Mouse (Mus musculus) megakaryocyte progenitor cell, adult 5-6 weeks (primary cell): ENCODE results near the gene Cap1. TPM values are rescaled to one million over a fixed set of nuclear protein-coding genes. Genes with fewer than 3 reads are reported as not detected.
A peak's percentile ranks its signal among the peaks of the same experiment; 100 is the strongest.

ENCODE experiments used
- ATAC-seq: replicated peaks from 2 replicates; pipeline ENCODE4 v1.8.0; 2016; ENCODE audit warnings: mild to moderate bottlenecking, moderate TSS enrichment, inconsistent platforms; ENCODE audit not compliant: poor library complexity
- total RNA-seq, 2 experiments: library from RNA; stranded (forward) in 1 of 2; stranded (reverse) in 1 of 2; fragments of 157-497, 149-512 nt in 1 of 2; fragments of 200-1000 nt in 1 of 2; gene quantifications; 2 replicates each; pipeline versions ENCODE4 v1.2.3 to v1.2.4; 2015 to 2017

The Cap1 gene
- total RNA-seq (2015) (125 and 140 TPM in 2 replicates), total RNA-seq (2017) (169 and 175 TPM in 2 replicates)

DNA sequence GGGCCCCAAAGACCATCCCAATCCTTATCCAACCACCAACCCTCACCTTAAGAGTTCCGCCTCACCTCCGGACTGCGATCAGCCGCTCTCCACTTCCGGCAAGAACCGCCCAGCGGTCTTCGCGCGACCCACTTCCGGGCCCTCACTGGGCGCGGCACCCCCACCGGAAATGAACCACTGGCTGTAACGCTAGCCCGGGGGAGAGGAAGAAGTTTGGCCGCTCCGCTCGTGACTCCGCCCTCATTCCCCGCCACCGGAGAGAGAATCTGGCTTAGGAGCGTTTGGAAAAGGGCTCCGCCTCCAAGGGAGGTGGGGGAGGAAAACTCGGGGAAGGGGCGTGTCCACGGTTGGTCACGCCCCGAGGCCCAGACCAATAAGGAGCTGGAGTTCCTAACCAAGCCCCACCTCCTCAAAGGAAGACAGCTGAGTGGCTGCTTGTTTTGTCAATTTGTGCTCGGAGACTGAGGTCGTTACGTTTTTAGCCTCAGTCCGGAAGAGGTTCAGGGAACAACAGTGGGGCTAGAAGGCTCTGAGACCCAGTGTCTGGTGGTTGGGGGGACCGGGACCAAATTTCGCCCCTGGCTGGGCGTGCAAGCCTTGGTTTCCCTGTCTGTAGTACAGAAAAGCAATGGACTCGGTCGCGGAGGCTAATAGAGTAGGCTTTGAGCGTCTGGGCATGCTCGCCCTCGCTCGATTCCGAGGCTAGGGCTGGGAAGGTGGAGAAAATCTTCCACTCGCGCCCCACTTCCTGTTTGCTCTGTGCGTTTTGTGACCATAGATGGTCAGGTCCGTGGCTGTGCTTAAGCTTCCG lies at the start of gene Cap1:
Gene Cap1 (minus strand): TSS at position 289 of the 811 bp plus-strand sequence.
- ATAC-seq = peak; percentile 73

DNA sequence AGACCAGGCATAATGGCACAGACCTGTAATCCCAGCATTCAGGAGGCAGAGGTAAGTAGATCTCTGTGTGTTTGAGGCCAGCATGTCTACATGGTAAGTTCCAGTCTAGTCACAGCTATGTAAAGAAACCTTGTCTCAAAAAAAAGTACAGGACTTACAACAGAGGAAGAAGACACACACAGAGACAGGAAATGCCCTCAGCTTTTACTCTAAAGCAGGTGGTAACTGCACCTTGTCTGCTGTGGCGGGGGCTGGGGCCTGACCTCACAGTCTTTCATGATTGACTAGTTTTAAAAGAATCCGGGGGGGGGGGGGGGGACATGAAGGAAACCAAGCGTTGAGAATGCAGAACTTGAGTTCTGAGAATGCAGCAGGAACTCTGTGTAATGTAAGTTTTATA lies 48.0 kb upstream of the Cap1 start:
- no peak; the same call in 1 of the 2 replicates for ATAC-seq

DNA sequence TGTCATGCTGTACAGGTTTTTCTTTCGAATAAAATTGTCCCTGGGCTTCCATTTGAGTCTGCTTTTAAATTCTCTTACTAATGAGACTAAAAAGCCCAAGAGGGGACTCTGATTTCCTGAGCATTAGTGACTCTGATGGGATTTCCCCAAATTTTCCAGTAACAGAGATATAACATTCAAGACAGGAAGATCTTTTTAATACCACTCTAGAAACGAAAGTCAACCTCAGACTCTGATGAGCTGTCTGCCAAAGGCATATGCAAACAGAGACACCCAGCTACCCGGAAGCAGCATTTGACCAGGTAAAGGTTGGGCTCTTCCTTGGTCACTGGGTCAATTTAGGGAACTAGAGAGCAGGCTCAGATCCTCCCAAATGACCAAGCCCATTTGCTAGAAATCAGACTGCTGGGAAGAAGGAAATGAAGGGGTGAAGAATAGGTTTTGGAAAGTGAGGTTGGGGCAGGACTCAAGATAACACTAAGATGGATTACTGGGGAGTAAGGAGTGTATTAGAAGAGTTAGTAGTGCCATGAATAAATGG lies 47.3 kb upstream of the Cap1 start:
- no peak for ATAC-seq

DNA sequence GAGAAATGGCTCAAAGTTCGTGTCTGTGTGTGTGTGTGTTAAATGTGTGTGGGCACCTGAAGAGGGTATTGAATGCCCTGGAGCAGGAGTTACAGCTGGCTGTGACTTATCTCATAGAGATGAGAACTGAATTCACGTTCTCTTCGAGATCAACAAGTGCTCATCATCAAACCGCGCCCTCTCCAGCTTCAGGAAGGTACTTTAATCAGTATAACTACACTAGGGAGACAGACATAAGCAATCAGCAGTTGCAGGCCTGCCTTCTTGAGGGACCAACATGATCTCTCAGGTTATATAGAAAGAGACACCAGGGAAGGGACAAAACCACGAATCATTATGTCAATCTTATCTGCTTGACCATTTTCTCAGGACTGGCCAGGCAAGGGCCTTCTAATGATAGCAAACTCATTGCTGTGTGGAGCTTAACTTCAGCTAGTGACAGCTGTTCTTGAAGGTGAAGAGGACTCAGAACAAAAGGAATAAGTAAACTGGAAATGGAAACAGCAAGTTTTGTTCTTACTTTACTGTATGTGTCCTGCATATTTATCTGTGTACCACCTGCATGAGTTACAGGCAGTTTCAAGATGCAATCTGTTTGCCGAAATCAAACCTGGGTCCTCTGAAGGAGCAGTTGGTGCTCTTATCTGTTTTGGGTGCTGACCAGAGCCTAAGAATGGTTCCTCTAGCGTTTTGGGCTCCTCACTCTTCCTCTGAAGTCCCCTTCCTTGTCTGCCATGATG lies 46.6 kb upstream of the Cap1 start:
- 0 out of 2 replicates have a peak, but pooled peaks have one; percentile 21 for ATAC-seq

DNA sequence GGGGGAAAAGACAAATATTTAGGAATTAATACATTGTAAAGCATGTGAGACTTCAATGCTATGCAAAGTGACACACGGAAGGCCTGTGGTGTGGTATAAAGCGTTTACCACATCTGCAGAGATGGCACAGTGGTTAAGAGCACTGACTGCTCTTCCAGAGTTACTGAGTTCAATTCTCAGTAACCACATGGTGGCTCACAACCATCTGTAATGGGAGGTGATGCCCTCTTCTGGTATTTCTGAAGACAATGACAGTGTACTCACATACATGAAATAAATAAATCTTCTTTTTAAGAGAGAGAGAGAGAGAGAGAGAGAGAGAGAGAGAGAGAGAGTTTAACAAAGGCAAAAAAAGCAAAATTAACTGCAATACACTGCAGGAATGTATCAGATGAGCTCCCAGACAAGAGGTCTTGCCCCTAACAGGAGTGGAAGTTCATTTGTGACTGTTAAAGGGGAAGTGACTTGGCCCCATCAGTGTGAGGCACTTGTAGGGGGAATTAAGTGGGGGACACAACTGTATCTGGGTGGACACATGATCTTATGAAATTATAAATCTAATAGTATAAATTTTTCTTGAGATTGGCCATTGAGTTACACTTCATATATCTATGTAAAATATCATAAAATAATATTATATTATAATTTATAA lies 45.2 kb upstream of the Cap1 start:
- ATAC-seq = peak; percentile 54; the same call in 1 of the 2 replicates

DNA sequence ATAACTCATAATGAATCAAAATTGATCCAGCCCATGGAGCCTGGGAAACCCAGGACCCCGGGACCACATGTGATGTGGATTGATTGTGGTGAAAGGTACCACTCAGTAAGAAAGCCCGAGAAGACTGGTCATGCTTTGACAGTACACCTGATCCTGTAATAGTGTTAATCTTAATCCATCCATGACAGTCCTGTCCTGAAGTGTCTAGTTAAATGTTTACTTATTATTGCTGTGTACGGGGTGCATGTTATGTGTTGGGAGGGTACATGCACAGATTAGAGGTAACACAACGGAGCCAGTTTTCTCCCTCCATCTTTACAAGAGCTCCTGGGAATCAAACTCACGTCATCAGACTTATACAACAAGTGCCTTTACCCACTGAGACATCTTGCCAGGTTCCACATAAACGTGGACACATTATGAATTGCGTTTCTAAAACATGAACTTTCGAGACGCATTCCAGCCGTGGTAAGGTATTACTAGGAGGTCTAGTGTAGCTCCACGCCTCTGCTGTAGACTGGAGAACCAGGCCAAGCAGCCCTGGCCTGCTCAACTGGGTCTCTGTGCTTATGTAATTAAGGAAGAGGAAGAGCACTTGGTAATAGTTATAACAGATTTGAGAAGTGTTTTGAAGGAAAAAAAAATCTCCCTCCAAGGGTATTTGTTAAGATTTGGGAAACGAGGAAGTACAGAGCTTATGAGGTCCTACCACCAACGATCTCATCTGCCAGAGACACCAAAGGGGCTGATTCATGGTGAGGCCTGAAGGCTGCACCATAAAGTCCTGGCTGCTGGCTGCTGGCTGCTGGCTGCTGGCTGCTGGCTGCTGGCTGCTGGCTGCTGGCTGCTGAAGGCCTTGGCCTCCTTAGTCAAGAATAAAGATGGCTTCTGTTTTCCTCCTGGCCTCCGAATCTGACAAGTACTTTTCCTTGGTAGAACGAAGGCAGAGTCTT lies 37.8 kb upstream of the Cap1 start:
- ATAC-seq = peak; percentile 76

DNA sequence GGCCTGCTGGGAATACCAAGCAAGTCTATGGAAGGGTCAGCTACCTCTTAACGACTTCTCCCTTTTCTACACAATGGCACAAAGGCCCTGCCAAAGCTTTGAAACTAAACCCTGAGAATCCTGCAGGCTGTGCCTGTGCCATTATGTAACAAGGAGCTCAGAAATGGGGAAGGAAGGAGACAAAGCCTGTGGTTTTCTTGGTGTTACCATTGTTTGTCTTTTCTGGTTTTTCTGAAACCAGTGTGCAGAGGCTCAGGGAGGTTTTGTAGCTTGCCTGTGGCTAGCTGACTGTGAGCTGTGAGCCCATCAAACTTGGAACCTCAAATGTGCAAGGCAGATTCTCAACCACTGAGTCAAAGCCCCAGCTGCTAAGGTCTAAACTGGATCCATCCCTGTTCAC lies 37.0 kb upstream of the Cap1 start:
- peak; percentile 83 for ATAC-seq

DNA sequence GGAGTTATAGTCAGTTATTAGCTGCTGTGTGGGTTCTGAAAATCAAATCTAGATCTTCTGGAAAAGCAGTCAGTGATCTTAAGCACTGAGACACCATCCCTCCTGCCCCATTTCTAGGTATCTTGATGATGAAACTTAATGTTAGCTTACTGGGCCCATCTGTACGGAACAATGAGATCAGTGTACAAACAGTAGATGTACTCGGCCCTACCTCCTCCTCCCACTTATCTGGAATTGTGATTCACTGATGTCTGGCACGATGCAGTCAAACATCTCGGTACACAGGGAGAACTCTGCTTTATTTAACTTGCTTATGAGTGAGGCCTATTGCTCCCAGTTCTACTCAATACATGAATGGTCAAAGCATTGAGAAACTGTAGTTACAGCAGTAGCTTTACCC lies 30.1 kb upstream of the Cap1 start:
- ATAC-seq = no peak

DNA sequence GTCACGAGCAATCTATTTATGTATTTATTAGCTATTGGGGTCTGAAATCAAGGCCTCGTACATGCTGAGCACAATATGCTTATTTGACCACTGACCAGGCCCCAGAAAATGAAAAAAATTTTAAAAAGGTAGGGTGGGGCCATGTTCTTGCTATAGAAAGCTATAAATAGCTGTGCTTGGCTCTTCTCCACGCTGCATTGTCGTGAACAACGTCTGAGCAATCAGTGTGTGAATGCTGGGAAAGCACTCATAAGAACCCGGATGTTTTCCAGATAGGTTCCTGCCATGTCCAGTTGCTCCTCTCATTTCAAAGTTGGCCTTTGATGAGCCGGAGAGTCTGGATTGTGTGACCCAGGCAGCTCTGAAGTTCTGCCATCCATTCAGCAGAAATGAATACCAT lies 28.3 kb upstream of the Cap1 start:
- no peak for ATAC-seq

DNA sequence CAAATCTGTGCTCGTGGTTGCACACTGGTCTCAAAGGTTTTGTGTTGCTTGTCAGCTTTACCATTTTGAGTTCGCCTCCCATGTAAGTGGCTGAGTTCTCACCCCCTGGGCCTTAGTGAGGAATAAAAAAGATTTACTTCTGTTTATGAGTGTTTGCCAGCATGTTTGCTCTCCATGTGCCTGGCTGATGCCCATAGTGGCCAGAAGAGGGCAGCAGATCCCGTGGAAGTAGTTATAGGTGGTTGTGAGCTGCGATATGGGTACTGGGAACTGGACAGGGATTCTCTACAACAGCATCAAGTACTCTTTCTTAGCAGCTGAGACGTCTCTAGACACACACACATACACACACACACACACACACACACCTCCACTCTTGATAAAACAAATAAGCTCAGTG lies 26.8 kb upstream of the Cap1 start:
- ATAC-seq = peak; percentile 65

DNA sequence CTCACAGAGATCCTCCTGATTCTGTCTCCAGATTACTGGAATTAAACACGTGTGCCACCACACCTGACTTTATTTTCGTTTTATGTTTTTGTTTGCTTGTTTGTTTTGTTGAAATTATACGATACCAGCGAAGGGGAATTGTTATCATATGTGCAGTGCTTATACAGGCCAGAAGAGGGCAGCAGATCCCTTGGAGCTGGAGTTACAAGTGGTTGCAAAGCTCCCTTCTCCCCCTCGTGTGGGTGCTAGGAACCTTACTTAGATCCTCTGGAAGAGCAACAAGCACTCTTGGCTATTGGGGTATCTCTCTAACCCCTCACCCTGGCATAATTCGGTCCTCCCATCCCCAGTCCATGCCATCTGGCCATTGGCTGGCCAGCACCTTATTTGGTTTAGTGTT lies 24.7 kb upstream of the Cap1 start:
- peak; percentile 80 for ATAC-seq

DNA sequence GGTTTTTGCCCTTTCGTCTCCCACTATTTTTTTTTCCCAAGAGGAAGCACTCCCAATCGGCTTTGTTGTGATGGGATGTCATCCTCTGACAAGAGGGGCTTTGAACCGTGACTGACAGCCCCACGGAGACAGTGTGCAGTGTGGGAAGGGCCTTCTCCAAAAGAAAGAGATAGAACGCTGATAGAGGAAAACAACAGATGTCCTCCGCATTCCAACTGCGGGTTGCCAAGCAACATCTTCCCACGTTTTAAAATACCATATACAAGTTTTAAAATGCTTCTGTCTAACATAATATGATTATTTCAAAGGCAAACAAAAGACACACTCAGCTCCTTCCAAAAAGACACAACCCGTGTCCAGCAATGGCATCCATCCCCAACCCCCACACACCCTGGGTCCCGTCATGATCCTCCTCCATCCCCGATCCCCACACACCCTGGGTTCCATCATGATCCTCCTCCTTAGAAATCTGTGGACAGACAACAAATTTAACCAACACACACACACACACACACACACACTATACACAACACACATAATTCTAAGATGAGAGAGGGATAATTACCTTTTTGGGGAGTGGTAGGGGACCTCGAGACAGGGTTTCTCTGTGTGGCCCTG lies 23.8 kb upstream of the Cap1 start:
- ATAC-seq = no peak

DNA sequence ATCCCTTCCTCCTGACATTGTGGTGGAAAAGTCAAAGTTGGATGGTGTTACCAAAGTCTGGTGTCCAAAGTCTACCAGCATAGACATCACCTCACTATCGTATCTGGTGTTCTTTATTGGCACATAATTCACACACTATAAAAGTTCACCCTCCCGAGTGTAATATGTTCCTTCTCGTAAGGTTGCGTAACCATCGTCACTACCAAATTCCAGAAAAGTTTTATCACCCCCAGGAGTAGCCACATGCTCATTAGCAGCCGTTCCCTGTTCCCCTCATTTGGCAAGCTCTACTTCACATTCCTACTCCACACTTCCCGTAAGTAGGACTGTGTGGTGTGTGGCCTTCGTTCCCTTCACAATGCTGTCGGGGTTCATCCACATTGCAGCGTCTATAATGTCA lies 19.5 kb upstream of the Cap1 start:
- ATAC-seq = no peak

DNA sequence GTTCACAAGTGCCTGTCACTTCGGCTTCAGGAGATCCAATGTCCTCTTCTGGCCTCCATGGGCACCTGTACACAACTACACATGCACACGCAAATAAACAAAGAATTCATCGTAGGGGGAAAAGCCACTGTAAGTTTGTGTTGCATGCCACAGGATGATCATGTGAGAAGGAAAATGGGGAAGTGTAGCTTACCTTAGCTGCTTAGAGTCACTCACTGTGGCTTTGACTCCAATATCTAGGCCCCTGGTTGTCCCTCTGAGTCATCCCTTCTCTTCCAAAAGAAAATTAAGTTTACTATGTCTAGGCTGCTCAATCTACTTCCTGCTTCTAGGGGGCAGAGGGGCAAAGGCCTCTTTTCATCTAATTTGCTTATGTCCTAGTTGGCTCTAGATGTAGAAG lies 17.9 kb upstream of the Cap1 start:
- peak; percentile 76 for ATAC-seq

DNA sequence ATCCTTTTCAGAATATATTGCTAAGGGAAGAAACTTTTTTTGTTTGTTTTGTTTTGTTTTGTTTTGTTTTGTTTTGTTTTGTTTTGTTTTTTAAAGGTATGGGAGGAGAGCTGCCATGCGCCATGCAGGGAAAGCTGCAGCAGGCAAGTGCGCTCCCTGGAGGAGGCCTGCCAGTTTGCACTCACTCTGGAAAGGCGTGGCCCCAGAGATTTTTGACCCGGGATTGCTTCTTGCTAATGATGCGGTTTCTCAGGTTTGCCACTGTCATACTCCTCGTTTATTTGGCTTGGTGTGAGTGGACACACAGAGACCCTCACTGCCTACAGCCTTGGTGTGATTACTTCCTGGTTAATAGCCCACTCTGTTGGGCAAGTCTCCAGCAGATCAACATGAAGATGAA lies 16.3 kb upstream of the Cap1 start:
- peak; percentile 59 for ATAC-seq

DNA sequence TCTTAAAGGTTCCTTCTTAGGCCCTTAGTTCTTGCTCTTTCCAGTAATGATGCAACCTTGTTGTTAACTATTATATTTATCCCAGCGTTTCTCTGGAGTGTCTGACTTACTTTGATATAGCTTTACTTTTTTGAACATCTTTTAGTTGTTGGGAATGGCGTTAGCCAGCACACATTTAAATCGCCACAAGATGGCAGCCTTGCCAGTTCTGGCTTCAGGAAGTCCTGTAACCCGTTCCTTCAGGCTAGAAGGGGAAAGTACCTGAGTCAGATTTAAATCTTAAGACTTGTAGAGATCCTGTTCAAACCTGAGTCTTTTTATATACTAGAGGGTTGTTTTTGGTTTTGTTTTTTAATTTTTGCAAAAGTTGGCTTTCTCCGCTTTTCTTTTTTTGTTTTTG lies 12.5 kb upstream of the Cap1 start:
- peak; percentile 85 for ATAC-seq

DNA sequence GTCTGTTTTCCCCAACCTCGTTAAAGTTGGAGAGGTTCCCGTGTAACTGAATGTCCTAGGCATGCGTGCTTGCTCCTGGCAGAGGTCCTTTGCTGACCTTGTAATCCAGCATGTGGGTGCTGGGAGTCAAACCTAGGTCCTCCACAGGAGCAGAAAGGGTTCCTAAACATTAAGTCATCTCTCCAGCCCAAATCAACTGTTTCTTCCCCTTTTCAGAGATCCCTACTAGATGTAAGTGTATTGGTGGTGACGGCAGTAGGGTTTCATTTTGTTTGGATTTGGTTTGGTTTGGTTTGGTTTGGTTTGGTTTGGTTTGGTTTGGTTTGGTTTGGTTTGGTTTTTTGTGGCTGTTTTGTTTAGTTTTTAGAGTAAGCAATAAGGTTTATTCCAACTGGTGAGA lies 11.9 kb upstream of the Cap1 start:
- peak; percentile 47; the same call in 1 of the 2 replicates for ATAC-seq

DNA sequence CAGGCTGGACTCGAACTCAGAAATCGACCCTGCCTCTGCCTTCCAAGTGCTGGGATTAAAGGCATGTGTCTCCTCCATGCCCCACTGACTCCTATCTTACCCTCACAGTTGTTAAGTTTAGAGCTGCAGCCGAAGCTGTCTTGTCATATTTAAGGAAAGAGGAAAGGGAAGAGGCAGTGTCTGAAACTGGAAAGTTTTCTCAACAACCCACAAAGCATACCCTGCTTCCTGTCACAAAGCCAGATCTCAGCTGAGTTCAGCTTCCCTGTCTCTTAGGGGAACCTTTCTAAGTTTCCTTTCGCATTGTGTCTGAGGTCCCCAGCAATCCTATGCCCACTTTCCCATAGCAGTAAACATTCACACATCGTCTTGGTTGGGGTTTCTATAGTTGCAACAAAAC lies 6.3 kb upstream of the Cap1 start:
- ATAC-seq = peak; percentile 84

DNA sequence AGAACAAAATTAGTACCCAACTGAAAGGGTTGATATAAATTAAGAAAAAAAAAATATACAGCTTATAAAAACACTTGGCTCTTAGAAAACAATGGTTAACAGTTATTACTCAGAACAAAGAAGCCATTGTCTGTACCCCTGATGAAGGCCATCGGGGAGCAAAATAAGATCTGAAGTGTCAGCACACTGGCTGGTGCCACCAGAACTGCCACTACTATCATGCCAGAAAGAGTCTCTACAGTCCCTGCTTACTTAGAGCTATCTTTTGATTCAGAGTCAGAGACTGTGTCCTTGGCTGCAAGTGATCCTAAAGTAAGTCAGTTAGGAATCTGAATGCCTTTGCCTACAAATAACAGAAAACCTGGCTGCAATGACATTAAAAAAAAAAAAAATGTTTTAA lies 5.7 kb upstream of the Cap1 start:
- ATAC-seq = no peak
